Mouse (Mus musculus) cerebellum, adult 18-20 months (tissue): ENCODE data around the gene Lzic.

ENCODE experiments used
- DNase-seq, 2 experiments: peaks; one replicate each; pipeline ENCODE4 v3.0.0; 2021

The Lzic gene

DNA sequence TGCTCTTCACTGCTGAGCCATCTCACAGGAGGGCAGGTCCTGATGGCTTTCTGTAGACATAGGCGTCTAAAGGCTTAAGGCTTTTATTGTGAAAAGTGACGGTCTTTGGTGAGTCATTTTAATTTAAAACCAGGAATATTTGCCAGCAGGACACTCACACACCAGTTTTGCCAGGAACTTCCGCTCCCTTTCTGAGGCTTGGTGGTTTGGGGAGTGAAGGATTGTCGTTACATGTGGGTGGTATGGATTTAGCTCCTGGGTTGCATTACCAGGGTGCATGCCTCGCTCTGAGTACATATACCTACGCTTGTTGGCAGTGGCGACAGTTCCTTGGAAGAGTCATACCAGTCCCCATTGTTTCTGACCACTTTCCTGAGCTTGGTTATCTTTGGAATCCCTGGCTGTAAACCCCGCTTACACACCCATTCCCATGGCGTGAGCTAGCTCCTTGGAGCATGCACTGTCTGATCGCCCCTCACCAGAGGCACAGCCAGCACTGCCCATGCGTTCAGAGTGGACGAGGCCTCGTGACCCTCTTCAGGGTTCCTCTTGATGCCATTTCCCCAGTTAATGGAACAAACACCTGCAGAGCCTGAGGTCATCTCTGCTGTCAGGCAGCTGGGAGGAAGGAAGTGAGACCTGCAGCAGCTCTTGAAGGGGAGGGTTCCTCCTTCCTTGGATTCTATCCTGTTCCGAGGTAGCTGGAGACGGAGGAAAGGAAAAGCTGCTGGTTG, 42.8 kb downstream of the Lzic start:
- DNase-seq, result no peak

GRCm38 (mm10) chr4:149529691-149530090, 44.7 kb downstream of the Lzic start:
- no peak for DNase-seq

- no peak for DNase-seq
Observed at GRCm38 (mm10) chr4:149539441-149539840, 54.4 kb downstream of the Lzic start.

- no peak for DNase-seq
Observed at GRCm38 (mm10) chr4:149541935-149542334, 56.9 kb downstream of the Lzic start.

DNA sequence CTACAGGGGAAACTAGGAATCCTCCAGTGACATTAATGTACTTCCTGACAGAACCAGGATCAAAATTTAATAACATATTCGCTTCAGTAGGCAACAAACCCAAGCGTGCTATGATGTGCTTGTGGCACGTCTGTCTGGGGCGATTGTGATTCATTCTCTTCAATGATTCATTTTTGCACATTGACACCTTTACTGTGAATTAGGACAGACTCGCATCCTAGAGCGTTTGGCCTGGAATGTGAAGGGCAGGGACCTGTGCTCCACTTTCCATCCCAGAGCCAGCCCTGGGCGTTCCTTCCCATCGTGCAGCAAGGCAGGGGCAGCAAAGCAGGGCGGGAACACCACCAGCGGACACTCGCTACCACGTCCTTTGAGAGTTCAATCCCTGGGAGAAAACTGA, 57.4 kb downstream of the Lzic start:
- no peak for DNase-seq

- peak; percentile 87 to 90 for DNase-seq
Observed at GRCm38 (mm10) chr4:149542927-149543553, 58.0 kb downstream of the Lzic start.

GRCm38 (mm10) chr4:149544892-149545291, 59.9 kb downstream of the Lzic start:
- peak in 1 of 2 experiments; percentile 39 for DNase-seq
